ENCODE assay signal across 13 mouse cellular contexts in the genomic region with DNA sequence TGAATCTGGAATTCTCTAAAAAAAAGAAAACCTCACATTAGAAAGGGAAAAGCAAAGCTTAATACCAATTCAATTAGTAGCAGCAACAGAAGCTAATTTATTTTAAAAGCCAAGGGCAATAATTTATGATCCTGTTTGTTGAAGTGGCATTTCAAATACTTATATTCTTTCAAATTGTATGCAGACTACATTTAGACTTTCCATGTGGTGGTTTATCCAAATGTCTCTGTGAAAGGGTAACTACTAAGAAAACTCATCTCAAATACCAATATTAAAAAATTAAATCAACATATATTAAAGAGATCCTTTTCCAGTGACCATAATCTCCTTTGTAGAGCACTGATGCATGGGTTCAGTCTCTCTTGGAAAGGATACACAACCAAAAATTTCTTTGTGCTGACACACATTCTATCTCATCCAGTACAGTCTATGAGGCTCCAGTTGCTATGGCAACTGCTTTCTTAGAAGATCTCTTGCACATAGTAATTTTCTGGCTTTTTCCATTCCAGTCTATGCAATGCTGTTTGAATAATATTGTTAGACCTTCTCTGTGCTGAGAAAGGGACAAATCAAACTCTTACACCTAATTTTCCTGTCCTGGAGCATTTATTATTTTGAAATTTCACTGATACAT.
DNase-seq lines count a peak whose midpoint lies in the region; ATAC-seq and TF ChIP-seq lines count a peak whose summit lies in the region.
"Had no signal": no experiment of that assay in that cellular context is flagged by ENCODE, and none has a peak within 500 bp of the region (broad histone marks: within the 10 kb centered on the region; RNA-seq: fewer than 3 reads in every experiment).

No protein-coding gene starts in this region.

- H3K9me3 ChIP-seq in forebrain, embryonic 15.5 days, result no peaks in the 10 kb centered on the region
- H3K9me3 ChIP-seq in midbrain, embryonic 15.5 days, result no peaks in the 10 kb centered on the region
- H3K9me3 ChIP-seq in heart, embryonic 11.5 days (replicated peaks; ENCODE audit: control insufficient read depth, low read length), result no peaks in the 10 kb centered on the region

- H3K27me3 ChIP-seq in forebrain, embryonic 15.5 days, result no peaks in the 10 kb centered on the region
- H3K27me3 ChIP-seq in midbrain, embryonic 15.5 days (replicated peaks), result no peaks in the 10 kb centered on the region
- no peaks in the 10 kb centered on the region for H3K27me3 ChIP-seq in heart, embryonic 11.5 days (ENCODE audit: control insufficient read depth, insufficient read depth, low read length)
- H3K27me3 ChIP-seq: CH12.LX had no signal

- H3K4me3 ChIP-seq in layer of hippocampus, adult 2 months, result no peak overlapping the region
- H3K4me3 ChIP-seq in forebrain, embryonic 15.5 days, result no peak overlapping the region
- H3K4me3 ChIP-seq in midbrain, embryonic 15.5 days, result no peak overlapping the region
- no peak overlapping the region for H3K4me3 ChIP-seq in heart, embryonic 11.5 days (ENCODE audit: low read depth, low read length)

- no peak overlapping the region for H3K9ac ChIP-seq in forebrain, embryonic 15.5 days (replicated peaks)
- H3K9ac ChIP-seq in midbrain, embryonic 15.5 days, result no peak overlapping the region
- no peak overlapping the region for H3K9ac ChIP-seq in heart, embryonic 11.5 days (ENCODE audit: low read depth, low read length)
- H3K9ac ChIP-seq: liver, embryonic 14.5 days had no signal

- peak overlapping the region; percentile 29 for H3K27ac ChIP-seq in layer of hippocampus, adult 2 months
- H3K27ac ChIP-seq in forebrain, embryonic 15.5 days (replicated peaks), result peak overlapping the region; percentile 50
- H3K27ac ChIP-seq in midbrain, embryonic 15.5 days, result peak overlapping the region; percentile 71
- H3K27ac ChIP-seq in heart, embryonic 11.5 days (ENCODE audit: low read depth, low read length), result no peak overlapping the region
- H3K27ac ChIP-seq: liver, embryonic 14.5 days had no signal

- peaks cover 8% of the 10 kb centered on the region for H3K4me1 ChIP-seq in forebrain, embryonic 15.5 days
- peaks cover 5% of the 10 kb centered on the region; the same call in 1 of the 2 replicates for H3K4me1 ChIP-seq in midbrain, embryonic 15.5 days
- H3K4me1 ChIP-seq in heart, embryonic 11.5 days (ENCODE audit: control insufficient read depth, insufficient read depth, low read length), result no peaks in the 10 kb centered on the region

- ATAC-seq in forebrain, embryonic 15.5 days (replicated peaks), result peak; percentile 96
- ATAC-seq in midbrain, embryonic 15.5 days (replicated peaks), result peak; percentile 98
- no peak for ATAC-seq in heart, embryonic 11.5 days (replicated peaks; ENCODE audit: insufficient number of reproducible peaks, low FRiP score, low TSS enrichment)

- TF ChIP-seq CTCF in layer of hippocampus, adult 2 months (conservative IDR thresholded peaks at IDR 0.05), result no peak

- H3K36me3 ChIP-seq in forebrain, embryonic 15.5 days, result no peaks in the 10 kb centered on the region
- no peaks in the 10 kb centered on the region for H3K36me3 ChIP-seq in midbrain, embryonic 15.5 days (replicated peaks)
- no peaks in the 10 kb centered on the region for H3K36me3 ChIP-seq in heart, embryonic 11.5 days (ENCODE audit: control insufficient read depth, insufficient read depth, low read length)

- no peak overlapping the region for H3K4me2 ChIP-seq in forebrain, embryonic 15.5 days (replicated peaks)
- no peak overlapping the region for H3K4me2 ChIP-seq in midbrain, embryonic 15.5 days
- H3K4me2 ChIP-seq in heart, embryonic 11.5 days, result no peak overlapping the region

- peak in 1 of 2 experiments; percentile 64 for DNase-seq in layer of hippocampus, adult 2 months (ENCODE audit: low spot score in 2 of 2)
- no peak for DNase-seq in layer of hippocampus, postnatal 25 days (ENCODE audit: extremely low spot score in 1 of 2, low spot score in 1 of 2)
- DNase-seq in R1 (ENCODE audit: low read depth, low spot score), result peak; percentile 18
- no peak for DNase-seq in thymus, postnatal 25 days
- DNase-seq in urinary bladder, adult 2 months (ENCODE audit: low spot score), result no peak
- DNase-seq: cerebellum, postnatal 10 days; gastrocnemius, postnatal 25 days; kidney, adult 2 months had no signal
